Mouse (Mus musculus) spleen, postnatal 36 days (tissue): ENCODE results near the gene Ezh1.
"Not testable (repeated sequence)": the region's sequence is repeated elsewhere in the genome, so short reads cannot be mapped to it uniquely, and the experiment has no call there.

ENCODE experiments used
- DNase-seq, 2 experiments: peaks; one replicate each; pipeline ENCODE4 v3.0.0; 2022; ENCODE audit warnings: low spot score in 2 of 2, mixed read lengths in 1 of 2

Ezh1 gene

GRCm38 (mm10) chr11:101168301-101168980, 57.8 kb downstream of the Ezh1 start:
- no peak for DNase-seq

GRCm38 (mm10) chr11:101167963-101168300, 58.3 kb downstream of the Ezh1 start:
- DNase-seq: no peak

DNA sequence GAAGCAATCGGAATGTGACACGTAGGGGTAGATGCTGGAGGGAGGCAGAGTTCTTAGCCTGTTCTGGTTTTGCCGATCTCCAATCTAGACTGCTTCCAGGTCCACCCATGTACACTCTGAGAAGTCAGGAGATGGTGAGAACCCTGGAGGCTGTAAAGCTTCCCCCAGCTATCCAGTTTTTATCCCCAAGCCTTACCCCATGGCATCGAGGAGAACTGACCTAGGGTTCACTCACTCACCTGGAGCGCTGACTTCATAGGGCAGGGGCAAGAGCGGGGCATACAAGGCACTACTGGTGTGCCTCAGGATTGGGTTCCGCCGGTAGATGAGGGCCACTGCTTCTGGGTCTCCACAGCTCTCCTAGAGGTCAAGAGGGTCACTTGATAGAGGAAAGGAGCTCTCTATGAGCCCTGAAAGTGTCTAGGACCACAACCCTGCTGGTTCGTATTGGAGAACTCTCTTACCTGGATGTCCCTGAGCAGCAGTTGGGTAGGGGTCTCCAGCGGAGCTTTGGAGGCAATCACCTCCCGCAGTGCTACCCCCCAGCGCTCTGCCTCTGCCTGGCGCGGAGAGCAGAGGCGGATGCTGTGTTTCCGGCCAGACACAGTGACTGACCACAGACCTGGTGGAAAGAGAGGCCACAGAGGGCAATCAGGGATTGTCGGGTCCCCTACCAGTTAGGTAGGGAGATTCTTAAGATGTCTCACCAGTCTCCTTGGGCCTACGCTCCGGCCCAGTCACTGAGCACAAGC, 58.9 kb downstream of the Ezh1 start:
- DNase-seq: no peak

- DNase-seq: no peak
Measured at GRCm38 (mm10) chr11:101166357-101166756, 59.9 kb downstream of the Ezh1 start.

- no peak for DNase-seq
Measured at GRCm38 (mm10) chr11:101164677-101165580, 61.3 kb downstream of the Ezh1 start.

- no peak for DNase-seq
Measured at GRCm38 (mm10) chr11:101164351-101164665, 62.0 kb downstream of the Ezh1 start.

DNA sequence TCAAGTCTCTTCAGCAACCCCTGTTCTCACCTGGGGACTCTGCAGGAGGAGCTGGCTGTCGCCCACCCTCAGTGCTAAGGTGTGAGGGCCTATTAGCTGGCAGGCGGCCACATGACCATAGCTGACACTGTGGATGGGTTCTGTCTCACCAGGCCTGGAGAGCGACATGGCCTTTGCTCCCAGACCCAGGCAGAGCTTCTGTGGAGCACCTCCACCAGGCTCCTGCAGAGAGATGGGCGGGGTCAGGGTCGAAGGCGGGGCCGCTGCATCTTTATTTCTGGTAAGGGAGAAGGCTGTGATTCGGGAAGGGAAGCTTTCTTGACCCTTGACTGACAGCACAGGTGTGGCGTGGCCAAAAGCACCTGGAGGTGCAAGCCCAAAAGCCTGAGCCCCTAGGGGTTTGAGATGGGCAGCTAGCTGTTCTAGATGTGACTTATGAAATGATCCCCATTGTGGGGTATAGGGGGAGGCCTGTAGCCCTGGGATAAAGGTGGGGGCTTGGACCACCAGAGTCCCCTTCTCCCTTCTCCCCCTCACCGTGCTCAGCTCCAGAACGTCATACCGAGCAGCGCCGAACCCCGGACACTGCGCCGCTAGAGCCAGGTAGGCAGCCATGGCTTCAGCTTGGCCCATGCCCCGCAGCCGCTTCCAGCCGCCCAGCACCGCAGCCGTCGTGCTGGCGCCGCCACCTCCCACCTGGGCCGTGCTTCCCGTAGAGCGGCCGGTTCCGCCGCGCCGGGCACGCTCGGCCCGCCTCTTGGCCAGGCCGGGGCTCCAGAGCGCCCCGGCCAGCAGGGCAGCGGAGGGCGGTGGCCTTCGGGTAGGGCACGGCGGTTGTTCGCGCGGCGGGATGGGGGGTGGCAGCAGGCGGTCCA, 62.5 kb downstream of the Ezh1 start:
- DNase-seq: no peak

DNA sequence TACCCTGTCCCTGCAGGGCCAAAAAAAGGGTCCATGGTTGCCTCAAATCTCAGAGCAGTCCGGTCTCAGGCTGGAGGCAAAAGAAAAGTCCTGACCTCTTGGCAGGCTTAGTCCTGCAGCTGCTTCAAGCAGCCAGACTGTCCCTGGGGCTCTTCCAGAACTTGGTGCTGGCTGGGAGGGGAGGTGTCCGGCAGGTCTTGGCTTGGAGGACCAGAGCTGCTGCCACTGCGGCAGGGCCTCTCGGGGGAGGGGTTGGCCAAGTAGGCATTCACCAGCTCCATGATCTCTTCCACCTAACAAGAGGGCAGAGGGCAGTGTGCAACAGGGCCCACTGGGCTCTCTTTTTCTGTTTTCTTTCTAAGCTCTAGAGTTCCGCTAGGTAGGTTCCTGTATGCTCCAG, 63.5 kb downstream of the Ezh1 start:
- DNase-seq: no peak

DNA sequence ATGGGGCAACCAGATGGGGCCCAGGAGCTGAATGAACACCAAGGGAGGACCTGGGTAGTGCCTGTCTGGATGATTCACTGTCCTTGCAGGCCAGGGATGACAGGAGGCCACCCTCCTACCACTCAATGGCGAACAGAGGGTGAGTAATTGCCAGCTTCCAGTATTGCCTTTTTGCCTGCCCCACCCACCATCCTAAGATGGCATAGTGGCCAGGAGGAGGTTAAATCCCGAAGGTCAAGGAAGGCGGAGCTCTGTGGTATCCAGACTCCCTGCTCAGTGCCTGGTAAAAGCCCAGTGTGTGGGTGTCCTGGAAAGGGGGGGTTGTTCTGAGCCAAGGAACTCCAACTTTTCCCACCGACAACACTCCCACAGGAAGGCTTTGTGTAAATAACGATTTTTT, 64.0 kb downstream of the Ezh1 start:
- no peak for DNase-seq

DNA sequence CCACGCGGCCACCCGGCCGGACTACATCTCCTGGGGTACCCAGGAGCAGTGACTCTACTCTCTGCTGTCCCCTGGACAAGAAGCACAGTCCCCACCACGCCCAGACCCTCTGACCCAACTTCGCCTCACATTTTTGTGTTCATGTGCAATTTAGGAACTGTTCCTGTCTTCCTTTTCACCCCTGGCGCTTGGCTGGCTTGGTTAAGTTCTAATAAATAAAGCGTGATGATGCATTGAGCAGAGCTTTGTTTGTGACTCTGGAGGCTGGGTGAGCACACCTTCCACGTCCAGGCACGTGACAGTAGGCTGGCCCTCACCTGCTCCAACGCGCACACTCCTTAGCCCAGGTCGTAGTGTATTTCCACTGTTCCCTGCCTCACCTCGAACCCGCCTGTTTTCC, 64.7 kb downstream of the Ezh1 start:
- no peak for DNase-seq

- DNase-seq: not testable (repeated sequence)
Measured at GRCm38 (mm10) chr11:101160981-101161505, 65.2 kb downstream of the Ezh1 start.

GRCm38 (mm10) chr11:101160151-101160550, 66.1 kb downstream of the Ezh1 start:
- not testable (repeated sequence) for DNase-seq

GRCm38 (mm10) chr11:101155728-101156371, 70.4 kb downstream of the Ezh1 start, which contains the start of gene Tubg2:
Tubg2 (plus strand) TSS chr11:101155907.
- peak; percentile 76 to 77 for DNase-seq

GRCm38 (mm10) chr11:101155151-101155550, 71.1 kb downstream of the Ezh1 start:
- DNase-seq: no peak

- DNase-seq: no peak
Measured at GRCm38 (mm10) chr11:101154648-101155047, 71.6 kb downstream of the Ezh1 start.

- no peak for DNase-seq
Measured at GRCm38 (mm10) chr11:101152825-101153224, 73.4 kb downstream of the Ezh1 start.

DNA sequence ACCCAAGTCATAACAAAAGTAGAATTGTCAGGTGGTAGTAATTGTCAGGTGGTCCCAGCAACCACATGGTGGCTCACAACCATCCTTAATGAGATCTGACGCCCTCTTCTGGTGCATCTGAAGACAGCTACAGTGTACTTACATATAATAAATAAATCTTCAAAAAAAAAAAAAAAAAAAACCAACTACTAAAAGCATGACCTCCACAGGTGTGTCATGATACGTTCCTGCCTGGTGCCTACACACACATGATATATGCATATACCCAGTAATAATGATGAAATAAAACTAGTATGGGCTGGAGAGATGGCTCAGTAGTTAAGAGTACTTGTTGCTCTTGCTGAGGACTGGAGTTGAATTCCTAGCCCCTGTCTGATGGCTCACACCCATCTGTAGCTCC, 75.2 kb downstream of the Ezh1 start:
- DNase-seq: no peak

DNA sequence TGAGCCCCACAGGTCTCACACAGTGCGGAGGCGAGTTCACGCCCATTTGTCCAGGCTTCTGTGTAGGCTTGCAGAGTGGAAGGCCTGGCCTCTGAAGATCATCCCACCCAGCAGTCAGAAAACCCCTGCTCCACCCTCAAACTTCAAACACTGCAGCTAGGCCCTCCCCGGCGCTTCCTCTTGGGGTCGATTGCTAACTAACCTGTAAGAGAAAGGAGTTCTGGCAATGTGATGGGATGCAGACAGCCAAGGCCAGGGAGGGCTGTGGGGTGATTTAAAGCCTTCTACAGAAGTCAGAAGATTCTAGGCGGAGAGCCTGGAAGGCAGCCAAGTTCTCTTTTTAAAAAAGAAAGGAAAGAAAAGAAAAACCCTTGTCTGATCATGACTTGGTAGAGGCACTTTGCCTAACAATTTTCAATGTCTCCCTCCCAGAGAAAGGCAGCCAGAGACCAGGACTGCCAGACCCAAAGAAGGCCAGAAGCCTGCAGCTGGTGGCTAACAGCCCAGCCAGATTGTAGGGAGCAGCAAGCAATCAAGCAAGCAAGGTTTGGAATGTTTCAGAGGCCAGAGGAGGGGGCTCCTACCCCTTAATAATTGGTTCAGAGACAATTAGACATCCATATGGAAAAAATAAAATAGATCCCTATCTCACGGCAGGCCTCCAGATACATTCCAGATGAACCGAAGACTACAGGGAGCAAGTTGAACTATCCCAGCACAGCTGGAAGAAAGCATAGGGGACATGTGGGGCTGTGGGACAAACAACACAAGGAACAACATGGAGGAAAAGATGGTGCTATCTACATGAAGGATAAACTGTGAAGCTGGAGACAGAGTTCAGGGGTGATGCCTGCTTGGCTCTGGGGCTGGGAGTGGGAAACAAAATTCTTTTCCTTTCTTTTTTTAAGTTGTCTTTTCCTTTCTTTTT, 76.8 kb downstream of the Ezh1 start:
- DNase-seq: no peak

DNA sequence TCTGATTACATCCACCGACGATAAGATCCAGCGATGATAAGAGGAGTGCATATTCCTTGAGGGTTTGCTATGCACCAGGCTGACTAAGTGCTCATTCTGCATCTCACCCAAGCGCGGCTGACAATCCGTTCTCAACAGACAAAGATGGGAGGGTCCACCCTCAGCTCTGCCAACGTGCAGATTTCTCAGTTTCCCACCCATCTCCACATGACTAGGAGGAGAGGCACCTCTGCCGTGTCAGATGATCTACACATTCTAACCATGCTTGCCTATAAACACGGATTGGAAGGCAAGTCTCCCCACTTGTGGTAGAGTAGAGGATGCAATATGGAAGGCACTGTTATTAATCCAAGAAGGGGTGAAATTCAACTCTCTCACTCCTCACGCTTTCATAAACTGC, 77.5 kb downstream of the Ezh1 start:
- no peak for DNase-seq

DNA sequence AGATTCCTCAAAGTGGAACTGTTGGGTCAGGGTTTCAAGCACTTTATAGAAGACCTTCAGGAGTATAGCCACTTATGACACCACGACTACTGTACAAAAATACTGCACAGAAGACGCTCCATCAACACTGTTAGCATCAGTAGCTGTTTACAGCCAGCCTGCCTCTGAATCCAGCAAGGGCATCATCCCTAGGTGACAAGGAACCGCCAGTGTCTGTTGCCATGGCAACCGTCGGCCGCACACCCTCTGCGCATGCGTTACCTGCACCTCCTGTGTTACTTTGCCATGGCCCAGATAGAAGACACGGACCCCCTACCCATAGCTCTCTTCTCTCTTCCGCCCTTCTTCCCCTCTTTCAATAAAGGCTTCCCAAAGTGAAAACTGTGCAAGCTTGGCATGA, 79.9 kb downstream of the Ezh1 start:
- DNase-seq: no peak
